Mouse (Mus musculus): ENCODE measurements around the gene Tmem132b.

- no peak for TF ChIP-seq POLR2A (IDR thresholded peaks at IDR 0.05; ENCODE audit: borderline replicate concordance, extremely low read depth, insufficient read depth, insufficient read length, poor library complexity, severe bottlenecking)
- TF ChIP-seq CTCF (IDR thresholded peaks at IDR 0.05; ENCODE audit: borderline replicate concordance, extremely low read depth, insufficient read depth, insufficient read length): no peak
These were observed 26.9 kb upstream of the Tmem132b start for GRCm38 (mm10) chr5:125504692-125505091.
